Mouse (Mus musculus) heart, adult 2 months (tissue): ENCODE measurements at regions not wholly inside any gene's neighbourhood (a gene's known extent, or its start where the extent isn't known, plus 50 kb on each side); places are given as distances from the start of the nearest gene placed in this dataset.
"Not testable (repeated sequence)": the region's sequence is repeated elsewhere in the genome, so short reads cannot be mapped to it uniquely, and the experiment has no call there.

Experiments
- DNase-seq, 2 experiments: peaks; one replicate each; pipeline ENCODE4 v3.0.0; 2021
- H3K27ac ChIP-seq: fragments of 200-600 bp; 2 replicates; pipeline ENCODE4 v1.8.1; 2022
- H3K27me3 ChIP-seq: fragments of 200-500 bp; 2 replicates; pipeline ENCODE4 v1.6.1; 2012; ENCODE audit warnings: mild to moderate bottlenecking, low read length, inconsistent platforms, mixed read lengths; ENCODE audit not compliant: control insufficient read depth, insufficient read depth
- H3K36me3 ChIP-seq: fragments of 200-500 bp; 2 replicates; pipeline ENCODE4 v1.6.1; 2012; ENCODE audit warnings: low read length, inconsistent platforms; ENCODE audit not compliant: control insufficient read depth, insufficient read depth
- H3K4me1 ChIP-seq: fragments of 200-500 bp; 2 replicates; pipeline ENCODE4 v1.6.1; 2011; ENCODE audit warnings: low read length; ENCODE audit not compliant: control insufficient read depth, insufficient read depth
- H3K4me3 ChIP-seq: fragments of 200-600 bp; 2 replicates; pipeline ENCODE4 v1.8.1; 2022
- H3K79me2 ChIP-seq: fragments of 200-500 bp; replicated peaks from 2 replicates; pipeline ENCODE4 v1.6.1; 2012; ENCODE audit warnings: mild to moderate bottlenecking, inconsistent platforms, low read length, moderate library complexity, mixed read lengths; ENCODE audit not compliant: control insufficient read depth, insufficient read depth
- H3K9ac ChIP-seq: fragments of 200-500 bp; 2 replicates; pipeline ENCODE4 v1.6.1; 2012; ENCODE audit warnings: low read depth, mild to moderate bottlenecking, control low read depth, inconsistent platforms, low read length, mixed read lengths
- CTCF ChIP-seq: fragments of 200-600 bp; IDR thresholded peaks from 2 replicates; pipeline ENCODE4 v1.8.1; 2022; ENCODE audit warnings: antibody characterized with exemption, mild to moderate bottlenecking, moderate library complexity
- EP300 ChIP-seq: fragments of 200-500 bp; IDR thresholded peaks from 2 replicates; pipeline ENCODE4 v1.6.1; 2011; ENCODE audit warnings: low read depth, low read length, control low read depth; ENCODE audit not compliant: insufficient read depth
- POLR2A ChIP-seq: fragments of 200-500 bp; IDR thresholded peaks from 2 replicates; pipeline ENCODE4 v1.6.1; 2011; ENCODE audit warnings: mild to moderate bottlenecking, low read depth, low read length, control low read depth; ENCODE audit not compliant: insufficient read depth
- whole genome bisulfite sequencing: fragments of 180-500 bp; shearing (Covaris S2); methylation state at CpG from one replicate; pipeline ENCODE4 v1.1.7; 2018; 5-methylcytosine and 5-hydroxymethylcytosine counted together
- intact Hi-C: fragments of 180-260 bp; cut with DNase I; formaldehyde crosslinking; loops from one replicate; pipeline ENCODE4 v1.15.1; 2025

DNA sequence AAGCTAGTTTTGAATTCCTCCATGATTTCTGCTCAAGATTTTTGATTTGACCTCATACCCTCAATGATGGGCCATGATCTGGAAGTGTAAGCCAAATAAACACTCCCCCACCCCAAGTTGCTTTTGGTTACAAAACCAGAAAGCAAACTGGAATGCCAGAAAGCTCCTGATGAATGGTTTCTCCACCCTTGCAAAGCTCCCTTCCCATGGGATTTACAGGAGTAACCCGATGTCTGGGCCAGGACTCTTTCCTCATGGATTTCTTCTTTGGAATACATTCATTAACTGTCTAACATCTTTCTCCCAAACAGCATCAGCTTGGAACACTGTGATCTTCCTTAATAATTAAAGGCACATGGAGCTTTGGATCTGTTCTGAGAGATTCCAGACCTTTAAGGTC is 227.3 kb upstream of the Sdr16c6 start:
- DNase-seq = peak in 1 of 2 experiments; percentile 10
- Histone ChIP-seq H3K4me1 (no peaks in the 10 kb centered on the region), H3K27me3 (no peaks in the 10 kb centered on the region), H3K4me3 (no peak overlapping the region), H3K9ac (no peak overlapping the region), H3K36me3 (no peaks in the 10 kb centered on the region), H3K27ac (no peak overlapping the region), H3K79me2 (no peaks in the 10 kb centered on the region)
- 58% methylated on average over 1 of the region's 1 CpGs for WGBS
- intact Hi-C loops = loop anchor here (10.0 kb wide), 1 partner anchor 160 kb away; no protein-coding TSS in a partner anchor
- TF ChIP-seq POLR2A (no peak), CTCF (no peak), EP300 (no peak)

DNA sequence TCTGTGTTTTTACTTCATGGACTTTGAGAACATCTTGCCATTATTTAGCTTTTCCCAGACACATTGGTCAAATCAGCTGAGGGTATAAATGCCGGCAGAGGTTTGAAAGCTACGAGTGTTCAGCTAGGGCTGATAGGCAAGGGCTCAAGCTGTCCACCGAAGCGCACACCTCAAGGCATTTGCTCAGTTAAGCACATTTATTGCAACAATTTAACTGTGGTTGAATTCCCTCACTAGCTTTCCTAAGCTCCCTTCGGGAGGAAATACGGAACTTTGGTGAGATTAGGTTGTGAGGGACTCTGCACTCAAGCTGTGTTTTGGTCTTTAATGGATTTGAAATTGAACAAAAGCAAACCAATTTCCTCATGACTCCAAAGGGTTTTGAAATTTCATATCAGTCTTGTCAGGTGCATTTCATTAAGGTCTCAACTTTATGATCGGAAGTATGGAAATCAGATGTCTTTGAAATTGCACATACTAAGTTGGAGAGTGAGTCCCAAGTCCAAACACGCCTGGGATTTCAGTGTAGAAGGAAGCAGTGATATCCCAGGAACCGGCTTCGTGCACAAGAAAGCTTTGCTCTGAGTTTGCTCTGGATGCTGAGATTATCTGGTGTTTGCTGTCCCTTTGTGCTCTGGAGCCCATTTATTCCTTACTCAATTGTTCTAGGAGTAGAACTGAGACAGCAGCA is 223.0 kb upstream of the Sdr16c6 start:
- intact Hi-C loops = loop anchor here (10.0 kb wide), 1 partner anchor 156 kb away; no protein-coding TSS in a partner anchor
- Histone ChIP-seq H3K4me3 (no peak overlapping the region), H3K27ac (no peak overlapping the region), H3K27me3 (no peaks in the 10 kb centered on the region), H3K4me1 (no peaks in the 10 kb centered on the region), H3K9ac (no peak overlapping the region), H3K36me3 (no peaks in the 10 kb centered on the region), H3K79me2 (no peaks in the 10 kb centered on the region)
- TF ChIP-seq CTCF (no peak), EP300 (no peak), POLR2A (no peak)
- WGBS = 80% methylated on average over 10 of the region's 10 CpGs
- no peak for DNase-seq

- no peaks in the 10 kb centered on the region for H3K4me1 ChIP-seq
- H3K36me3 ChIP-seq = no peaks in the 10 kb centered on the region
- no peak overlapping the region for H3K9ac ChIP-seq
- H3K79me2 ChIP-seq = no peaks in the 10 kb centered on the region
- intact Hi-C loops = loop anchor here (10.0 kb wide), 1 partner anchor 155 kb away; no protein-coding TSS in a partner anchor
- no peak overlapping the region for H3K4me3 ChIP-seq
- DNase-seq = no peak
- 17% methylated on average over 1 of the region's 1 CpGs for WGBS
- no peak overlapping the region for H3K27ac ChIP-seq
- TF ChIP-seq CTCF (peak; percentile 15; the same call in 1 of the 2 replicates), EP300 (no peak), POLR2A (no peak)
- H3K27me3 ChIP-seq = no peaks in the 10 kb centered on the region
These were observed 222.3 kb upstream of the Sdr16c6 start for GRCm38 (mm10) chr4:4299631-4300030.

DNA sequence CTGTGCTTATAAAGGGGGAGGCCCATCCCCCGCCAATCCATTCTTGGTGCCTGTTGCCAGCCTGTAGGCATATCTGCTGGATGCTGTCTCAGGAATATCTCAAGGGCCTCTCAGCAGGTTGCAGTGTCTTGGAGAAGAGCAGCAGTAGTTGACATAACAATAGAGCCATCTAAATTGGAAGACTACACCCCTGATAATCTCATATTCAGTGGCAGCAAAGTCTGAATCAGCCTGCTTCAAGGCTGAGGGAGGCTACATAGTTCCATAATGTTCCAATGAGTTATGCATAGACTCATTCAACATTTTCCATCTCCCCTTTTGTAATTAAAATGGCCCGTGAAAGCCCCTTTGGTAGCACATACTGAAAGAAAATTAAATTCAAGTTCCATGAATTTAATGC is 172.3 kb upstream of the Sdr16c6 start:
- 90% methylated on average over 2 of the region's 2 CpGs for WGBS
- no peak for TF ChIP-seq EP300
- H3K27me3 ChIP-seq = no peaks in the 10 kb centered on the region

DNA sequence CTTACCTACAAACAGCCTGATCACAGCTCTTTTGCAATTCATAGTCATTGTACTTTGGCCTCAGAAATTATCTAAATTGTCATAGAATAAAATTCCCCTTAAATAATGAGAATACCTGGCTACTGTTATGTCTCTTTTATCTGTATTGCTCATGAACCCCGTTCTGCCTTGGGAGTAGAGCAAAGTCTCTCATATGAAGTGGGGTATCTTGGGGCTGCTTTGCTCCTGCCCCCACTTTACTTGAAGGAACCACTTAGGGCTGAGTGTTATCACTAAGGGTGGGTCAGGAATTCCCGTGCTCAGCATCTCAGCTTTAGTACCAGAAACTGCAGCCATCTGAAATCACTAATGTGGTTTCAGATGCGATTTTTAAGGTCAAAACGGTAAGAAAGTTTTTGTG is 170.3 kb upstream of the Sdr16c6 start:
- Histone ChIP-seq H3K36me3 (no peaks in the 10 kb centered on the region), H3K4me3 (no peak overlapping the region), H3K27me3 (no peaks in the 10 kb centered on the region), H3K27ac (no peak overlapping the region), H3K79me2 (no peaks in the 10 kb centered on the region), H3K4me1 (no peaks in the 10 kb centered on the region), H3K9ac (no peak overlapping the region)
- no peak for TF ChIP-seq EP300
- intact Hi-C loops = no loop called here
- WGBS = 60% methylated on average over 4 of the region's 4 CpGs
- no peak for DNase-seq

More for the DNA sequence above, 172.3 kb upstream of the Sdr16c6 start:
- intact Hi-C loops = no loop called here
- Histone ChIP-seq H3K36me3 (no peaks in the 10 kb centered on the region), H3K79me2 (no peaks in the 10 kb centered on the region), H3K27ac (no peak overlapping the region), H3K9ac (no peak overlapping the region), H3K4me3 (no peak overlapping the region), H3K4me1 (no peaks in the 10 kb centered on the region)
- no peak for DNase-seq

GRCm38 (mm10) chr4:4242306-4242980 is 165.1 kb upstream of the Sdr16c6 start:
- H3K4me3 ChIP-seq, intact Hi-C loops, H3K9ac ChIP-seq, H3K79me2 ChIP-seq, H3K27me3 ChIP-seq, H3K36me3 ChIP-seq, H3K27ac ChIP-seq, DNase-seq, H3K4me1 ChIP-seq: not testable (repeated sequence)
- WGBS = 71% methylated on average over 15 of the region's 15 CpGs
